Mouse (Mus musculus): ENCODE data around the gene Ropn1l. TPM values are rescaled to one million over a fixed set of nuclear protein-coding genes. Genes with fewer than 3 reads are reported as not detected.

Gene Ropn1l
- polyA plus RNA-seq (2017; shearing (Covaris generic)), result 0.37 TPM

DNA sequence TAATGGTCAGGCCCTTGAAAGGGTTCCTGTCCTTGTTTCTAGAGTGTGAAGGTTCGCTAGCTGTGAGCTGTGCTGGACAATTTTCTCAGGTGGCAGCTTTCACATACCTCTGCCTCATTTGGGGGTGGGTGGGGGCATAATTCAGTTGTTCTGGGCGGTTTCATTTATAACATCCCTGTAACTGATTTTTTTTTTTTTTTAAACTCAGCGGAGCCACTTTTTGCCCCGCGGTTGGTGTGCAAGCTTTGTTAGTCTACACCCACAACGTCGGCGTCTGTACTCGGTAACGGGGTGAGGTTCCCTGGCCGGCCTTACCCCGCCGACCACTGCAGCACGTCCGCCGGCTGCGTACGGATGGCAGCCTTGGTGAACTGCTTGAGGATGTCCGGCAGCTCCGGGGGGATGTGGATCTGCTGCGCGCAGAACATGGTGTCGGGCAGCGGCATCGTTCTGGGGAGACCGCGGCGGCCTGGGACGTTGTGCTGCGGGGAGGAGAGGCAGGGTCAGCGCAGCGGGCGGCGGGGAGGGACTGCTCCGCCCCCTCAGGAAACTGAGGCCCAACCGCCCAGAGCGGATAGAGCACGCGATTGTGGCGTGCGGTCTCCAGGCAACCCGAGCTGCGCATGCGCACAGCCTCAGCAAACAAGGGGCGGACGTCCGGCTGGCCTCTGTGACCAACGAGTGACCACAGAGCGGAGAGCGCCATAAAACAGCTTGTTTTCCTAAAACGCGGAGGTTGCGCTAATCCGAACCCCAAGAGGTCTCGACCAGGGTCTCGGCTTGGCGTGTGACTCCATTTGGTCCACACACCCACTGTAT, at the start of gene Ropn1l:
TSS of gene Ropn1l (minus strand) at position 640 of the 819 bp plus-strand sequence.

Other genes with a start within 250 kb of the Ropn1l start
- gene Dap, start 229.4 kb downstream of the Ropn1l start, polyA plus RNA-seq (2017; shearing (Covaris generic)), result 52.9 TPM
- gene Ankrd33b, start 86.0 kb downstream of the Ropn1l start, polyA plus RNA-seq (2017; shearing (Covaris generic)), result not detected
- gene March6, start 77.3 kb upstream of the Ropn1l start, polyA plus RNA-seq (2017; shearing (Covaris generic)), result 16.1 TPM
- not detected for gene Cmbl, start 111.7 kb upstream of the Ropn1l start, polyA plus RNA-seq (2017; shearing (Covaris generic))
- gene Cct5, start 148.1 kb upstream of the Ropn1l start, polyA plus RNA-seq (2017; shearing (Covaris generic)), result 418 TPM
- gene Fam173b, start 148.1 kb upstream of the Ropn1l start, polyA plus RNA-seq (2017; shearing (Covaris generic)), result 11.9 TPM

Measured in naive thymus-derived CD4-positive, alpha-beta T cell, adult 5 months (primary cell).